Mouse (Mus musculus) cerebellum, adult 2 months (tissue): Measurements from ENCODE around the gene Gpatch11. TPM values are rescaled to one million over a fixed set of nuclear protein-coding genes. Genes with fewer than 3 reads are reported as not detected.
"Not testable (repeated sequence)": the region's sequence is repeated elsewhere in the genome, so short reads cannot be mapped to it uniquely, and the experiment has no call there.

ENCODE experiments used
- DNase-seq, 2 experiments: peaks; one replicate each; pipeline ENCODE4 v3.0.0; 2021
- H3K27ac ChIP-seq: fragments of 200-500 bp; 2 replicates; pipeline ENCODE4 v1.5.1; 2012; ENCODE audit warnings: low read length, control low read depth, inconsistent platforms; ENCODE audit not compliant: insufficient read depth
- H3K27me3 ChIP-seq: fragments of 200-500 bp; 2 replicates; pipeline ENCODE4 v1.6.1; 2012; ENCODE audit warnings: inconsistent platforms, mild to moderate bottlenecking, low read length, moderate library complexity; ENCODE audit not compliant: control insufficient read depth, insufficient read depth
- H3K4me1 ChIP-seq: fragments of 200-500 bp; 2 replicates; pipeline ENCODE4 v1.6.1; 2011; ENCODE audit warnings: low read length; ENCODE audit not compliant: control insufficient read depth, insufficient read depth
- H3K4me3 ChIP-seq: fragments of 200-500 bp; replicated peaks from 2 replicates; pipeline ENCODE3; 2011; ENCODE audit warnings: mild to moderate bottlenecking, low read depth, low read length, control low read depth; ENCODE audit not compliant: insufficient read depth
- CTCF ChIP-seq: fragments of 200-500 bp; IDR thresholded peaks from 2 replicates; pipeline ENCODE4 v1.5.1; 2011; ENCODE audit warnings: low read depth, mild to moderate bottlenecking, control low read depth, low read length, moderate library complexity, borderline replicate concordance; ENCODE audit not compliant: insufficient read depth
- POLR2A ChIP-seq: fragments of 200-500 bp; IDR thresholded peaks from 2 replicates; pipeline ENCODE4 v1.6.1; 2011; ENCODE audit warnings: low read length, control low read depth, borderline replicate concordance; ENCODE audit not compliant: insufficient read depth
- WGBS: fragments of 180-500 bp; shearing (Covaris S2); methylation state at CpG from one replicate; pipeline ENCODE4 v1.1.7; 2018; 5-methylcytosine and 5-hydroxymethylcytosine counted together
- polyA plus RNA-seq: library from polyadenylated mRNA; depleted of rRNA; stranded (reverse); fragments of >200 nt; gene quantifications from 2 replicates; pipeline ENCODE4 v1.2.3, GENCODE M21; 2012; rRNA removed

The Gpatch11 gene
- polyA plus RNA-seq, result 39.0 and 40.4 TPM in 2 replicates

DNA sequence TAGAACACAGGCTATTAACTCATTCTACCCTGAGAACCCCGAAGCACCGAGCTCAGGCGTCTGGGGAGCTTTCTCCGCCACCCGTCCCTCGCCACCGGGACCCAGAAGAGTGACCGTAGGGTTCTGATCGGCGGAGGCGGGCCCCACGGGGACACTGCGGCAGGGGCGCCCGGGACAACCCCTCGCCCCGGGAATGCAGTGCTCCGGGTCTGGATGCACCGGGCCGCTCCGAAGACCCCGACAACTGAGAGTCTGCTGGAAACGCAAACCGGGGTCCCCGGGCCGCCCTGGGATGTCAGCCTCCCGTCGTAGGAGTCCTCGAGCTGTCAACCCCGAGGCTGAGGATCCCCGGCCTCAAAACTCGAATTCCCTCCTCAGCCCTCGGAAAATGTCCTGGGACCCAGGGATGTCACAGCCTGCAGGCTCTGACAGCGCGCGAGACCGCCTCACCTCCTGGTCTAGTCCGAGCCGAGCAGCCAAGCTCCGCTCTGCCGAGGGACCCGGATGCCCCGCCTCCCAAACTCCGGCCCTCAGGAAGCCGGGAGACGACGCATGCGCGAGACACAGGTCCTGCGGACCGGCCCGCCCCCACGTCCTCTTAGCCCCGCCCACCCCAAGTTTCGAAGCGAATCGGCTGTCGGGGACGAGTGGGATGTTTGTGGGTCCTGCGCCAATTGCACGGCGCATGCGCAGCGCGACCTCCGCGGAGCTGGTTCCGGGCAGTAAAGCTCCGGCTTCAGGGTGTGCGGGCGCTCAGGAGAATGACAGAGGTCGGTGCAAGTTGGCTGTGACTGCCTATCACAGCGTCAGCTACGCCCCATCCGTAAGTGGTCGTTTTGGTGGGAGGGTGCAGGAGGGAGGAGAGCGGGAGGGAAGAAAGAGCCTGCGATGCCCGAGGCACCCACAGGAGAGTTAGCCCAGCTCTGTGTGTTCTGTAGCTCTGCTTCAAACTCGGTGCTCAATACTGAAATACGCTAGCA, at the start of gene Gpatch11, which contains the start of gene Heatr5b:
Gene Gpatch11 (plus strand): TSS at position 712 of the 980 bp plus-strand sequence.
Gene Heatr5b (minus strand): TSS at position 509 of the 980 bp plus-strand sequence.
- peak; percentile 98 for DNase-seq
- TF ChIP-seq POLR2A, result peak; percentile 89
- TF ChIP-seq CTCF, result no peak
- Histone ChIP-seq H3K27me3 (no peaks in the 10 kb centered on the region), H3K27ac (peak within 1 kb of the TSS; percentile 41), H3K4me3 (peak within 1 kb of the TSS; percentile 96), H3K4me1 (no peaks in the 10 kb centered on the region; the same call in 1 of the 2 replicates)
- under 1% methylated on average over 81 of the region's 81 CpGs for WGBS

DNA sequence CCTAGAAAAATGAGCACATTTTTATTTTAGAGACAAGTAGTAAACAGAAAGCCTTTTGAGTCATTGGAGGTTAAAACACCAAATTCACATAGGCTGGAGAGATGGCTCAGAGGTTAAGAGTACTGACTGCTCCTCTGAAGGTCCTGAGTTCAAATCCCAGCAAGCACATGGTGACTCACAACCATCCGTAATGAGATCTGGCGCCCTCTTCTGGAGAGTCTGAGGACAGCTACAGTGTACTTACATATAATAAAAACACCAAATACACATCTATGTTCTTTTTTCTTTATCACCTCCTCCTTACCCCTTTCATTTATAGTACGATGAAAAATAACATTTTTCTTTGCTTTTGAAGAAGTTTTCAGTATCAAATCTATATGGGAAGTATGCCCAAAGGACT, 47.1 kb upstream of the Gpatch11 start:
- H3K27me3 ChIP-seq, H3K4me3 ChIP-seq, DNase-seq, H3K4me1 ChIP-seq, H3K27ac ChIP-seq: not testable (repeated sequence)
- 78% methylated on average over 3 of the region's 3 CpGs for WGBS

DNA sequence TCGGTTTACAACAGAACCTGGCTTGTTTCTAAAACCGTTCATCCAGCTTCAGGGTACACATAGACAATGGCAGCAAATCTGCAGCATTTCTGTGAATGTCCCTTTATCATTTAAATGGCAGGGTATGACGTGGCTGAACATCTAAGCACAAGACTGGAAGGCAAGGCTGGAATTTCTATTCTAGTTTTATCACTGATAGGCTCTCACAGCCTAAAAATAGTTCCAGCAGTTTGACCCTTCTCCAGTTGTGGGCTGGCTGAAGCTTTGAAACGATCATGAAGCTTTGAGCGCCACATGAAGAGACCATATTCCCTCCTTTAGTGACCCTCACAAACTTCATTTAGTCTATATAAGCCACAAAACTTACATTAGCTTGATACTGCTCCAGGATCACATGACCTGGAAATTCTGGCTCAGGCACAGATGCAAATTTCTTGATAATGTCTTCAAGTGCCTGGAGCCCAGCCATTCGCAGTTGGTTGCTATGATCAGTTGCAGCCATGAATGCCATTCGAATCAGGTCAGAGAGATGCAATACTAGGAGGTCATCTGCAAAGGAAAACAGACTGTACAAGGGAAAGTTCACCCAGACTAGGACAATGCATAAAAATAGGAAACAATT, 44.2 kb upstream of the Gpatch11 start:
- DNase-seq, result no peak
- Histone ChIP-seq H3K27ac (no peak overlapping the region), H3K4me3 (no peak overlapping the region), H3K27me3 (no peaks in the 10 kb centered on the region), H3K4me1 (no peaks in the 10 kb centered on the region)
- WGBS, result 69% methylated on average over 7 of the region's 7 CpGs
- TF ChIP-seq CTCF, result no peak
- no peak for TF ChIP-seq POLR2A

- 82% methylated on average over 3 of the region's 3 CpGs for WGBS
- Histone ChIP-seq H3K27ac (no peak overlapping the region), H3K4me1 (no peaks in the 10 kb centered on the region), H3K27me3 (no peaks in the 10 kb centered on the region), H3K4me3 (no peak overlapping the region)
- no peak for TF ChIP-seq POLR2A
- no peak for DNase-seq
Measured at GRCm38 (mm10) chr17:78791690-78792070, 43.7 kb upstream of the Gpatch11 start.

DNA sequence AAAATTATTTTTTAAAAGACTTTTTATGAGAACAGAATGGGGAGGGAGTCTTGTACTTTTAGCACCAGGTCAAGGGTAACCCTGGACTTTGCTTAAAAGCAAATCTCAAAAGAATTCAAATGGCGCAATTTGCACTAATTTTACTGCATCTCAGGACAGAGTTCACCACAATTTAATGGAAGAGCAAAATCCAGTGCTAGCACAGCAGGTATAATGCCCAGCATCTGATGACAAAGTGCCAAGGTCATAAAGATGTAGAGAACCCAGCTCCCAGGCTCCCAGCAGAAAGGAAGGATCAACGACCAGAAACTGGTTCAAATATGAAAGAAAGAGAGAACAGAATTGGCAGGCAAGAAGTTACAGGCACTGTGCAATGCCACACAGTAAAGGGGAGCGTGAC, 43.2 kb upstream of the Gpatch11 start:
- H3K27me3 ChIP-seq, result no peaks in the 10 kb centered on the region
- H3K27ac ChIP-seq, result no peak overlapping the region
- no peaks in the 10 kb centered on the region for H3K4me1 ChIP-seq
- no peak for TF ChIP-seq CTCF
- no peak for TF ChIP-seq POLR2A
- 70% methylated on average over 3 of the region's 3 CpGs for WGBS
- no peak overlapping the region for H3K4me3 ChIP-seq
- DNase-seq, result no peak

DNA sequence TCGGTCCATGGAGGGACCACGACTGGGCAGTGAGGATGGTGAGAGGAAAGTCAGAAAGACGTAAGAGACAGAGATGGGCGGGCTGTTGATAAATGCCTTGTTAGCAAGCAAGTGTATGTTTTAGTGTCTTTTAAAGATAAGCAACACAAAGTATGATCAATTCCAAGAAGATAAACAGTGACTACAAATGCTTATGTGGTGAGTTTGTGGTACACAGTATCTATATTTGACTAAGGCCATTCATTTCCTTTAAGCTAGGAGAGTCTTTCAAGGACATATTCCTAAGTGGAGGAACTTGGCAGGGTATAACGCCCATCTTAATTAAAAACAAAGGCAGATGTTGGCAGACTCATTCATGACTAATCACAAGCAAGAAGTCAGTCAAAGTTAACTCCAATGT, 41.0 kb upstream of the Gpatch11 start:
- Histone ChIP-seq H3K27me3 (no peaks in the 10 kb centered on the region), H3K4me3 (no peak overlapping the region), H3K4me1 (no peaks in the 10 kb centered on the region), H3K27ac (no peak overlapping the region)
- TF ChIP-seq POLR2A, result no peak
- no peak for TF ChIP-seq CTCF
- WGBS, result 77% methylated on average over 5 of the region's 5 CpGs
- no peak for DNase-seq

GRCm38 (mm10) chr17:78797222-78797621, 38.1 kb upstream of the Gpatch11 start:
- Histone ChIP-seq H3K4me1 (no peaks in the 10 kb centered on the region), H3K27me3 (no peaks in the 10 kb centered on the region)
- WGBS, result 98% methylated on average over 1 of the region's 1 CpGs

GRCm38 (mm10) chr17:78809019-78809418, 26.3 kb upstream of the Gpatch11 start:
- no peak overlapping the region for H3K27ac ChIP-seq
- no peak for DNase-seq
- H3K4me1 ChIP-seq, result no peaks in the 10 kb centered on the region
- no peaks in the 10 kb centered on the region for H3K27me3 ChIP-seq
- TF ChIP-seq CTCF, result no peak
- TF ChIP-seq POLR2A, result no peak
- no peak overlapping the region for H3K4me3 ChIP-seq

More at GRCm38 (mm10) chr17:78797222-78797621, 38.1 kb upstream of the Gpatch11 start:
- no peak for DNase-seq
- Histone ChIP-seq H3K4me3 (no peak overlapping the region), H3K27ac (no peak overlapping the region)
- TF ChIP-seq CTCF (no peak), POLR2A (no peak)
